Mouse (Mus musculus) stomach, postnatal 0 days (tissue): ENCODE results near the gene Pknox2. TPM values are rescaled to one million over a fixed set of nuclear protein-coding genes. Genes with fewer than 3 reads are reported as not detected.
A peak's percentile ranks its signal among the peaks of the same experiment; 100 is the strongest.

ENCODE experiments used
- ATAC-seq: fragments of 200-750 bp; cut with Nextera tagmentation; 2 replicates; pipeline ENCODE4 v1.8.0; 2017; ENCODE audit not compliant: low FRiP score, low TSS enrichment
- DNase-seq: peaks from one replicate; pipeline ENCODE4 v3.0.0-alpha.2; 2016; ENCODE audit warnings: low spot score
- H3K27ac ChIP-seq: fragments of 300-500 bp; sonication (generic); replicated peaks from 2 replicates; pipeline ENCODE4 v1.5.1; 2014; ENCODE audit warnings: mild to moderate bottlenecking, control low read depth
- H3K27me3 ChIP-seq: fragments of 300-500 bp; sonication (generic); 2 replicates; pipeline ENCODE4 v1.6.1; 2014; ENCODE audit warnings: low read length; ENCODE audit not compliant: control insufficient read depth, insufficient read depth
- H3K36me3 ChIP-seq: fragments of 300-500 bp; sonication (generic); 2 replicates; pipeline ENCODE4 v1.6.1; 2014; ENCODE audit warnings: low read length, mixed read lengths; ENCODE audit not compliant: control insufficient read depth, insufficient read depth
- H3K4me1 ChIP-seq: fragments of 300-500 bp; sonication (generic); replicated peaks from 2 replicates; pipeline ENCODE4 v1.6.1; 2014; ENCODE audit warnings: antibody characterized with exemption; ENCODE audit not compliant: control insufficient read depth, insufficient read depth
- H3K4me2 ChIP-seq: fragments of 300-500 bp; sonication (generic); replicated peaks from 2 replicates; pipeline ENCODE4 v1.6.1; 2014; ENCODE audit warnings: low read depth, mild to moderate bottlenecking, control low read depth, moderate library complexity
- H3K4me3 ChIP-seq: fragments of 300-500 bp; sonication (generic); 2 replicates; pipeline ENCODE4 v1.5.1; 2014; ENCODE audit warnings: low read depth, low read length, control low read depth
- H3K9ac ChIP-seq: fragments of 300-500 bp; sonication (generic); 2 replicates; pipeline ENCODE4 v1.6.1; 2014; ENCODE audit warnings: mild to moderate bottlenecking, low read length, control low read depth, mixed read lengths
- H3K9me3 ChIP-seq: fragments of 300-500 bp; sonication (generic); 2 replicates; pipeline ENCODE4 v1.6.1; 2016; ENCODE audit warnings: low read length; ENCODE audit not compliant: control insufficient read depth
- CTCF ChIP-seq: IDR thresholded peaks from 2 replicates; pipeline ENCODE4 v1.5.1; 2016; ENCODE audit warnings: antibody characterized with exemption, low read depth, mild to moderate bottlenecking, moderate library complexity
- EP300 ChIP-seq: optimal IDR thresholded peaks from 2 replicates; pipeline ENCODE3; 2016; ENCODE audit warnings: antibody characterized with exemption
- WGBS: fragments of 180-500 bp; shearing (Covaris S2); extraction: QIAGEN DNeasy Blood & Tissue Kit; methylation state at CpG from one replicate; pipeline ENCODE4 v1.1.7; 2014; 5-methylcytosine and 5-hydroxymethylcytosine counted together
- polyA plus RNA-seq: library from polyadenylated mRNA; unstranded; fragments of >200 nt; fragmentation: Nextera tagmentation; extraction: Ambion mirVana; gene quantifications from 2 replicates; pipeline ENCODE4 v1.2.1, GENCODE M21; 2015

Gene Pknox2
- polyA plus RNA-seq, 1 experiment from 2014 or later, result 2.4 TPM

DNA sequence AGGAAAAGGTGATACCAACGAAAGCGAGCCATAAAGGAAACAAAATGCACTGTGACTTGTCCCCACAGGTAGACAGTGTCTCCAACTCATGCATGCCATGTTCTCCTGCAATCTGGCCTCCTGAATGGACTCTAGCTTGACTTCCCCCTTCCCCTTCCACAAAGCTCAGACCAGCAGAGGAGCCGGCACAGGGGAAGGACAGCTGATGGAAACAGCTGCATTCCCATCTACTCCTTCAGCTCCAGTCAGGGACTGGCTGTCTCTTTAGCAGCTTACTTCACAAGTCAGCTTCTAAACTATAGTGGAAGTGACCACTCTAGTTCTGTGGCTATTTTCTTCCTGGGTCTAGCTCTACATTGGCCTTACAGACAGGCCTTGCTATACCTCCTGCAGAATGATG lies 43.0 kb downstream of the Pknox2 start:
- no peaks in the 10 kb centered on the region for H3K9me3 ChIP-seq
- no peaks in the 10 kb centered on the region for H3K27me3 ChIP-seq
- H3K4me1 ChIP-seq, result no peaks in the 10 kb centered on the region
- 60% methylated on average over 3 of the region's 3 CpGs for WGBS
- TF ChIP-seq CTCF (no peak), EP300 (no peak)
- H3K4me3 ChIP-seq, result no peak overlapping the region
- no peaks in the 10 kb centered on the region for H3K36me3 ChIP-seq
- H3K4me2 ChIP-seq, result no peak overlapping the region
- no peak overlapping the region for H3K9ac ChIP-seq
- DNase-seq, result no peak
- H3K27ac ChIP-seq, result no peak overlapping the region
- no peak for ATAC-seq

DNA sequence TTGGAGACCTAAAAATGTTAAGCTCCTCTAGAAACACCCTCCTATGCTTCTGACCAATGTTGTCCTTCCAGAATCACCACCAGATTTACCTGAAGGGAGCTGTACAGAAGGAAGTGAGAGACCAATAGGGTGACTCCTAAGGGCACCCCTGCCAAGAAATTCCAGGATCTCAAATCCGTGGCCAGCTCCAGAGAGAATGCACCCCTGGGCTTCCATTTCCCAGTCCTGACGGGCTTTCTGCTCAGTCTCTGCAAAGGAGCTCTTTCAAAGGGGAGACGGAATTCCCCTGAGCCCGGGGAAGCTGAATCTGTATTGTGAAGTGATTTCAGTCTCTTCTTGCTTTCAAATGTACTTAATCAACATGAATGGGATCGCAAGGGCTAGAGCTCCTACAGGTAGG lies 43.4 kb downstream of the Pknox2 start:
- no peak for TF ChIP-seq CTCF
- TF ChIP-seq EP300, result no peak
- Histone ChIP-seq H3K27me3 (no peaks in the 10 kb centered on the region), H3K9me3 (no peaks in the 10 kb centered on the region), H3K4me1 (no peaks in the 10 kb centered on the region), H3K4me3 (no peak overlapping the region), H3K36me3 (no peaks in the 10 kb centered on the region), H3K4me2 (no peak overlapping the region), H3K9ac (no peak overlapping the region), H3K27ac (no peak overlapping the region)
- no peak for DNase-seq
- WGBS, result 60% methylated on average over 5 of the region's 5 CpGs
- ATAC-seq, result no peak

DNA sequence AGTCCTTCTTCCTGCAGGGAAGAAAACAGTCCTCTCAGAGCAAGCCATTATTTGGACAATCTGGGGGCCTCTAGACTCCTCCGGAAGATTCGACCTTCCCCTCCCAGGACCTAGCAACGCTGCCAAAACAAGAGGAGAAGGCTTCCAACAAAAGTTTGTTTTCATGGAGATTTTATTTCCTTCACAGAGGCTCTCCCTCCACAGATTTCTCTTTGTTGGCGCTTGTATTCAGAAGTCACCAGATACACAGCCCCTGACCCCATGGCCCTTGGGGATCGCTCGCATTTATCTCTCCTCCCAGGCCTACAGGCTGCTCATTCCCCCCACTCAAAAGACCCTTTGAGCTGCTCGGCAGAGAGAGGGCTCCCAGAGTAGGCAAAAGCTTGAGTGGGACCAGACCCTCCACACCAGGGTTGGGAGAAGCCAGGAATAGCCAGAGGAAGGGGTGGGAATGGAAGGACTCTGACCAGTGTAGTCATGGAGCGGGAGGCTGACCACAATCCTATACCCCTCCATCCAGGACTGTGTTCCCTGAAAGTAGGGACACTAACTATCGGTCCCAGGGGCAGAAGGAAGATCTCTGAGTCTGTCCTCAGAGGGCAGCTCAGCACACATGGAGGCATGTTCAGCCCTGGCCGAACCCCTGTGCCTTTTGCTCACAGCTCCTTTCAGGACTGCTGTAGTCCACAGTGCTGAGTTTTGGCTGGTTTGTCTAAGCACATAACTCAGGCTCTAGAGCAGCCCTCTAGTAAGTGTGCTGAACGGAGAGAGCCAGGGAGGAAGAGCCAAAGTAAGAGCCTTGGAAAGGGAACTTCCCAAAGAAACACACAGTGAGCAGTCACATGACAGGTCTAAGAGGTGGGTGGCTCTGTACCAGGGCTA lies 45.9 kb downstream of the Pknox2 start:
- TF ChIP-seq EP300 (no peak), CTCF (no peak)
- Histone ChIP-seq H3K27me3 (no peaks in the 10 kb centered on the region), H3K27ac (peak overlapping the region; percentile 81), H3K4me3 (no peak overlapping the region), H3K9me3 (no peaks in the 10 kb centered on the region), H3K4me2 (no peak overlapping the region), H3K9ac (no peak overlapping the region), H3K36me3 (no peaks in the 10 kb centered on the region), H3K4me1 (no peaks in the 10 kb centered on the region)
- ATAC-seq, result peak; percentile 79
- WGBS, result 32% methylated on average over 11 of the region's 11 CpGs
- no peak for DNase-seq

DNA sequence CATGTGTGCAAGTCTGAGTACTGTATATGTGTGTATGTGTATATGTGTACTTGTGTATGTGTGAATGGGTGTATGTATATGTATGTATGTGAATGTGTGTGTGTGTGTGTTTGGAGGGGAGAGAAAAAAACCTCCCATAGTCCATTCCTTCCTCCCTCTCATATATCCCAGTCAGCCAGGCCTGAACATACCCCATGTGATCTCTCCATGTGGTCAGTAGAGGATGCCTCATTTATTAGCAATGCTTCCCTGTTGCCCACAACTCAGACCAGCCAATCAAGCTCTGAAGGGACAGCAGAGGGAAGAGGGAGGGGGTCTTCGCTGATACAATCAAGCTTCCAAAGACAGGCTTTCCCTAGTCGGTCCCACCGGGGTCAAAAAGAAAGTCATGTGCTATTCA lies 47.6 kb downstream of the Pknox2 start:
- Histone ChIP-seq H3K4me3 (no peak overlapping the region), H3K36me3 (no peaks in the 10 kb centered on the region), H3K9ac (no peak overlapping the region), H3K27ac (no peak overlapping the region), H3K9me3 (no peaks in the 10 kb centered on the region), H3K4me1 (no peaks in the 10 kb centered on the region), H3K27me3 (no peaks in the 10 kb centered on the region), H3K4me2 (no peak overlapping the region)
- TF ChIP-seq CTCF, result no peak
- TF ChIP-seq EP300, result no peak
- WGBS, result 66% methylated on average over 3 of the region's 3 CpGs
- ATAC-seq, result no peak
- DNase-seq, result no peak

DNA sequence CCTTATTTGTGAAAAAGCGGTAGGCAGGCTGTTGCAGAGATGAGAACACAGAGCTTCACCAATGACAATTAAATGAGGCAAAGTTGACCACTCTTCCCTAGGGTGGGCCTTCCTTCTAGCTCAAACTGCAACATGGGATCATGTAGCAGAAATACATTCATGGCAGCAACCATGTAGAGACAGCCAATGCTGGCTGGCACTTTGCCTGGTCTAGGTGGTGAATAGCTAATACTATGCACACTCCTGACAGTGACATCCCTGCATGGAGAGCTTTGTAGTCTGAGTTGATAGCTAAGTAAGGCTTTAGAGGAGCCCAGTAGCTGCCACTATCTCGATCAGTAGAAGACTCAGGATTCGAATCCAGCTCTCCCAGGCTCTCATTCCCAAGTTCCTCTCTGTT lies 48.6 kb downstream of the Pknox2 start:
- Histone ChIP-seq H3K36me3 (no peaks in the 10 kb centered on the region), H3K27ac (no peak overlapping the region), H3K9ac (no peak overlapping the region), H3K4me2 (no peak overlapping the region), H3K27me3 (no peaks in the 10 kb centered on the region), H3K9me3 (no peaks in the 10 kb centered on the region), H3K4me1 (no peaks in the 10 kb centered on the region), H3K4me3 (no peak overlapping the region)
- DNase-seq (no peak), ATAC-seq (no peak)
- no peak for TF ChIP-seq EP300
- 93% methylated on average over 3 of the region's 3 CpGs for WGBS

DNA sequence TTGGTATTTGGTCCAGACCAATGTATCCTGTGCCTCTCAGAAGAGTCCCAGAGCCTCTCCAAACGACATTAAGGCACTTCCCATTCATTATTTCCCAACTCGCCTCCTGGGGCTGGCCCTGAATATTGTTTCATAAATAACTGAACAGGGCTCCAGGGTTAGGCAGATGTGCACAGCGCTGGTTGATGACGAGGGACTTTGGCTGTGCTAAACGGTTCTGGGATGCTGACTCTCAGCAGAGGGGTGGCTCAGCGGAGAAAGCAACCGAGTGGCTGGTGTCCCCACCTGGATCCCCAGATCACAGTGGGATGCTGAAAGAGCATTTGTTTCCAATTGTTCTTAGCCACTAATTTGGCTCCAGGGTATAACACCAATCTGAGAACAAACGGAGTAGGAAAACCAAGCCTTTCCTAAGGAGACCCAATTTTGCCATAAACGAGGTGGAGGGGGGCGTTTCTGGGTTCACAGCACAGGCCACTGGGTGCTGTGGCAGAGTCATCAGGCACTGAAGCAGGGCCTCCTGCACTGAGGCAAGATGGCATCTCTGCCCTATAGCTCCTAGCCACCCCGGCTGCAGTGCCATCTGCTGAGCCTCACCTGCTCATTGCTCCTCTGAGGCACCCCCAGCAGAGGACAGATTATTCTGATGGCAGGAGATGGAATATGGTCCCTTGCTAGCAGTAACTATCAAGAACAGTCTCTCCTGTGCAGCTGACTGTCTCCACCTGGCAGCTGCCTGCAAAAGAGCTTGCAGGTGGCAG lies 52.8 kb downstream of the Pknox2 start:
- TF ChIP-seq EP300, result no peak
- TF ChIP-seq CTCF, result no peak
- no peak overlapping the region for H3K27ac ChIP-seq
- 63% methylated on average over 11 of the region's 11 CpGs for WGBS
- no peak for ATAC-seq
- no peak overlapping the region for H3K4me3 ChIP-seq
- no peaks in the 10 kb centered on the region for H3K9me3 ChIP-seq
- no peak for DNase-seq
- H3K4me2 ChIP-seq, result no peak overlapping the region
- no peaks in the 10 kb centered on the region for H3K27me3 ChIP-seq
- no peaks in the 10 kb centered on the region for H3K36me3 ChIP-seq
- no peak overlapping the region for H3K9ac ChIP-seq
- no peaks in the 10 kb centered on the region for H3K4me1 ChIP-seq
